In genomic region chr3:37348221-37349165, GRCm38 (mm10) we compare ENCODE assay signal across 8 mouse cellular contexts. TPM values are rescaled to one million over a fixed set of nuclear protein-coding genes. Genes with fewer than 3 reads are reported as not detected.
DNase-seq lines count a peak whose midpoint lies in the region; ATAC-seq and TF ChIP-seq lines count a peak whose summit lies in the region.

Gene Fgf2 (plus strand): TSS chr3:37348346.

- TF ChIP-seq POLR2A in cerebellum, adult 2 months (IDR thresholded peaks at IDR 0.05; ENCODE audit: borderline replicate concordance, insufficient read depth, low read length), result no peak
- TF ChIP-seq POLR2A in brain, embryonic 14.5 days (IDR thresholded peaks at IDR 0.05; ENCODE audit: borderline replicate concordance, extremely low read depth, insufficient read depth, insufficient read length, poor library complexity, severe bottlenecking), result no peak

- DNase-seq in cerebellum, adult 2 months, result peak; percentile 10 to 14
- peak; percentile 54 for DNase-seq in brain, embryonic 14.5 days (ENCODE audit: low read depth)
- peak; percentile 60 for DNase-seq in gastrocnemius, postnatal 14 days
- peak; percentile 68 for DNase-seq in neural tube, embryonic 10.5 days (ENCODE audit: extremely low spot score, low spot score)
- DNase-seq in thymus, postnatal 25 days, result peak; percentile 19

- H3K27ac ChIP-seq in cerebellum, adult 2 months (ENCODE audit: insufficient read depth, low read length), result no peak within 1 kb of the TSS
- H3K27ac ChIP-seq in hindbrain, embryonic 16.5 days (ENCODE audit: low read depth, low read length), result no peak within 1 kb of the TSS
- no peak within 1 kb of the TSS for H3K27ac ChIP-seq in limb, embryonic 12.5 days

- no peaks in the 10 kb centered on the region for H3K9me3 ChIP-seq in hindbrain, embryonic 16.5 days (ENCODE audit: control insufficient read depth, low read length)
- no peaks in the 10 kb centered on the region for H3K9me3 ChIP-seq in limb, embryonic 12.5 days

- intact Hi-C loops in gastrocnemius, postnatal 14 days (cut with DNase I; ENCODE audit: low total_unique reads), result no loop called here

- H3K4me2 ChIP-seq in hindbrain, embryonic 16.5 days (ENCODE audit: low read length), result peak within 1 kb of the TSS; percentile 100
- peak within 1 kb of the TSS; percentile 97 for H3K4me2 ChIP-seq in limb, embryonic 12.5 days

- 0 out of 2 replicates have a peak, but pooled peaks cover 4% of the 10 kb centered on the region for H3K4me1 ChIP-seq in cerebellum, adult 2 months (ENCODE audit: control insufficient read depth, insufficient read depth, low read length)
- peaks cover 10% of the 10 kb centered on the region for H3K4me1 ChIP-seq in hindbrain, embryonic 16.5 days (ENCODE audit: control insufficient read depth, insufficient read depth, low read depth, low read length)
- peaks cover 17% of the 10 kb centered on the region for H3K4me1 ChIP-seq in limb, embryonic 12.5 days (replicated peaks)

- no peak for TF ChIP-seq CTCF in cerebellum, adult 2 months (IDR thresholded peaks at IDR 0.05; ENCODE audit: borderline replicate concordance, insufficient read depth, low read depth, low read length)
- TF ChIP-seq CTCF in brain, embryonic 14.5 days (IDR thresholded peaks at IDR 0.05; ENCODE audit: borderline replicate concordance, extremely low read depth, insufficient read depth, insufficient read length), result no peak

- 2% methylated on average over 75 of the region's 75 CpGs for WGBS in cerebellum, adult 2 months
- WGBS in hindbrain, embryonic 16.5 days, result under 1% methylated on average over 61 of the region's 75 CpGs
- under 1% methylated on average over 74 of the region's 75 CpGs for WGBS in limb, embryonic 12.5 days

- ATAC-seq in cerebellum, adult (ENCODE audit: insufficient number of reproducible peaks, low FRiP score, low TSS enrichment), result no peak
- ATAC-seq in hindbrain, embryonic 16.5 days, result peak; percentile 86
- ATAC-seq in limb, embryonic 12.5 days (ENCODE audit: insufficient number of reproducible peaks, insufficient read depth, low FRiP score, low TSS enrichment, low read depth), result peak; percentile 64; the same call in 1 of the 2 replicates

- no peaks in the 10 kb centered on the region for H3K36me3 ChIP-seq in hindbrain, embryonic 16.5 days (ENCODE audit: control insufficient read depth, insufficient read depth, low read length)
- no peaks in the 10 kb centered on the region for H3K36me3 ChIP-seq in limb, embryonic 12.5 days

- peak within 1 kb of the TSS; percentile 75 for H3K9ac ChIP-seq in hindbrain, embryonic 16.5 days (ENCODE audit: low read depth, low read length)
- H3K9ac ChIP-seq in limb, embryonic 12.5 days (replicated peaks), result peak within 1 kb of the TSS; percentile 86

- peaks cover 4% of the 10 kb centered on the region; the same call in 1 of the 2 replicates for H3K27me3 ChIP-seq in cerebellum, adult 2 months (ENCODE audit: control insufficient read depth, insufficient read depth, low read length)
- H3K27me3 ChIP-seq in hindbrain, embryonic 16.5 days (replicated peaks; ENCODE audit: control insufficient read depth, insufficient read depth, low read length), result peaks cover 12% of the 10 kb centered on the region
- H3K27me3 ChIP-seq in limb, embryonic 12.5 days, result peaks cover 34% of the 10 kb centered on the region

- peak within 1 kb of the TSS; percentile 25 for H3K4me3 ChIP-seq in cerebellum, adult 2 months (replicated peaks; ENCODE audit: insufficient read depth, low read depth, low read length)
- H3K4me3 ChIP-seq in hindbrain, embryonic 16.5 days (ENCODE audit: low read length), result peak within 1 kb of the TSS; percentile 74
- H3K4me3 ChIP-seq in limb, embryonic 12.5 days (replicated peaks), result peak within 1 kb of the TSS; percentile 83

RNA-seq across cellular contexts. Expression of gene Fgf2, which starts in this region (rescaled TPM):
- 1.8 and 2.3 TPM in 2 replicates for polyA plus RNA-seq in cerebellum, adult 2 months (2012; rRNA removed)
- polyA plus RNA-seq in brain, embryonic 14.5 days (2012; rRNA removed), result 0.58 and 0.88 TPM in 2 replicates
- total RNA-seq in gastrocnemius, postnatal 14 days (2021), result 10 to 100 TPM in 1 of 2 experiments, 1 to 10 TPM in 1; 8.1 to 10.9 TPM
- polyA plus RNA-seq in hindbrain, embryonic 16.5 days (2015; fragmentation: Nextera tagmentation; extraction: Ambion mirVana), result 0.55 and 0.60 TPM in 2 replicates
- 1.9 and 3.0 TPM in 2 replicates for polyA plus RNA-seq in limb, embryonic 12.5 days (2016; fragmentation: Nextera tagmentation; extraction: Ambion mirVana)

Comparison
In these comparisons a context has a peak if more than half of its experiments do, and no peak if none do; other contexts are left out.
1. Peak in DNase-seq in brain, embryonic 14.5 days; RNA of the gene not detected or under 1 TPM.
2. Peak in ATAC-seq, H3K4me3 ChIP-seq, H3K9ac ChIP-seq and H3K4me2 ChIP-seq in hindbrain, embryonic 16.5 days; RNA of the gene not detected or under 1 TPM.
3. DNase-seq: peak in every context shown above with its lines; median percentile 68 in neural tube, embryonic 10.5 days; 60 in gastrocnemius, postnatal 14 days; 54 in brain, embryonic 14.5 days; 19 in thymus, postnatal 25 days; 12 in cerebellum, adult 2 months.
4. H3K4me3 ChIP-seq: peak in every context shown above with its lines; median percentile 83 in limb, embryonic 12.5 days; 74 in hindbrain, embryonic 16.5 days; 25 in cerebellum, adult 2 months.